Mouse (Mus musculus): ENCODE measurements around the gene Ltbr.

DNA sequence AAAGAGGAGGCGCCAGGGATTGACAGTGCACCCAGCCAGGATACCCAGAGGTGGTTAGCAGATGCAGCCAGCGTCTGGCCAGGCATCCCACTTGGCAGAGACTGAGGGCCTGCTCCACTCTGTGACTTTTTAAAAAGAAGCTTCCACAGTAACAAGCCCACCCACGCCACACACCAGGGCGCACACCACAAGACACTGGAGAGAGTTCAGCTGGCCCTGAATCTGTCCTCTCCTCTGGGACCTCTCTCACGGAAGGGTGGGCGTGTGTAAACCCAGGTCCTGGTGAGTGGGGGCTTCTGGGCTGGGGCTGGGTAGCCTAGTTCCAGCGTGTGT lies 512 bp upstream of the Ltbr start:
- TF ChIP-seq CTCF (IDR thresholded peaks at IDR 0.05; ENCODE audit: low read depth, low read length) (no peak), POLR2A (IDR thresholded peaks at IDR 0.05; ENCODE audit: extremely low read depth, insufficient read depth, low read length) (no peak)
